Mouse (Mus musculus) lung, postnatal 4 days (tissue): Measurements from ENCODE around the gene Cdc25b.
A peak's percentile ranks its signal among the peaks of the same experiment; 100 is the strongest.

Source experiments
- DNase-seq, 2 experiments: peaks; one replicate each; pipeline ENCODE4 v3.0.0; 2021

Gene Cdc25b

GRCm38 (mm10) chr2:131160671-131161111 lies 26.1 kb upstream of the Cdc25b start:
- DNase-seq, result no peak

DNA sequence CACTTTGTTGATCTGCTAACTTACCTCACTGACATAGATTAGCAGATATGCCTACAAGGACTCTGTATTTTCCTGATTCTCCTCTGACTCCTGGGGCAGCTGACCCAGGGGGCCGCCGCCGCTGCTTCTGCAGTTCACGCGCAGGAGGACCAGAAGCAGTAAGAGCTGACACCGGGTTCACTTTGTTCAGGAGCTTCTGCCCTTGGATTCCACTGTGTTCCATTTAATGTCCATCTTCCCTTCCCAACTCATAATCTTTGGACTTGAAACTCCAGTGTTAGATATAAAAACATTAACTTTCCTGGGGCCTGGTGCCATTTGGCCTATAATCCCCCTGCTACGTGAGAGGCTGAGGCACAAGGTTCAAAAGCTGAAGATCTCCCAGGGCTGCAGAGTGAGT lies 22.8 kb upstream of the Cdc25b start:
- no peak for DNase-seq

DNA sequence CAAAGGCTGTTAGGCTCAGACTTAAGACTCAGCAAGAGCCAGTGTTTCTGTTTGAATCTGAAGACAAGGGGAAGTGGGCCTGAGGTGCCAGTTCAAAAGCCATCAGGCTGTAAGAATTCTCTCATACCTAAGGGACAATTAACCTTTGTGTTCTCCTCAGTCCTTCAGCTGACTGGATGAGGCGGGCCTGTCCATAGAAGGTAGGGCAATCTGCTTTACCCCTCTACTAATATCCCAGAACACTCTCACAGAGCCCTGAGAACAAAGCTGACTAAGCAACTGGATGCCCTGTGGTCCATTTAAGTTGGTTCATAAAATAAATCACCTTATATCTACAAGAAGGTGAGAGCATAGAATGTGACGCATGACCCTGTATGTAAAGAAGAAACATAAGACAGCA lies 20.6 kb upstream of the Cdc25b start:
- no peak for DNase-seq

GRCm38 (mm10) chr2:131167984-131168383 lies 18.8 kb upstream of the Cdc25b start:
- DNase-seq, result no peak

DNA sequence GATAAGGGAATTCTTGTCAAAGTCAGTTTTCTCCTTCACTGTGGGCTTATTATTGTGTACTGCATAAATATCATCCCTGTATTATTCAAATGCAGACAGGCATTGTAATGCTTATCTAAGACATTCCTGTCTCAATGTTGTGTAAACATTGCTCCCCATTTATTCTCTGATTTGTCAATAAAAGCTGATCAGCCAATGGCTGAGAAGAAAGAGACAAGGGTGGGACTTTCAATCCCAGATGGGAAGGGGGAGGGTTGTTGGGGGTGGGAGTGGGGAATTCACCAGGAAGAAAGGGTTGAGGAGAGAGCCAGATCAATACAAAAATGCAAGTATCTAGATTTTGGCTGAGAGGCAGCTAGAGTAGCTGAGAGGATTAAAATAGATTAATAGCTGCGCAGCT lies 17.8 kb upstream of the Cdc25b start:
- no peak for DNase-seq

DNA sequence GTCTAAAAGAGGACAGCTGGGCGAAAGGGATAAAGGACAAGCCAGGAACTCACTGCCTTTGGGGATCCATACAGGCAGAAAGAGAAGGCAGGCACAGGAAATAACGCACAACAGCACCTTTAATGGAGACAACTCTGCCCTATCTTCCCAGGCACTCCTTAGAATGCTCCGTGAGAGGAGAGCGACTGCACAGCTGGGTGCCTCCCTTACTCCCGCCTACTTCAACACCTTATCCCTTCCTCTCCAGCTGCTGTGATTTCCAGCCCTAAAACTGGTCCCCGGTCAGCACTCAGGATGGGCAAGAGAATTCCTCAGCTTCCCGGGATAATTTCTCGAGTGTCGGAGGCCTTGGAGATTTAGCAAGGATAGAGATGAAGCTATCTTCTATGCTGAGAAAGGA lies 15.8 kb upstream of the Cdc25b start:
- no peak for DNase-seq

- peak; percentile 80 to 83 for DNase-seq
Measured at GRCm38 (mm10) chr2:131171401-131172104, 15.2 kb upstream of the Cdc25b start.

GRCm38 (mm10) chr2:131172322-131172721 lies 14.4 kb upstream of the Cdc25b start:
- DNase-seq, result no peak

DNA sequence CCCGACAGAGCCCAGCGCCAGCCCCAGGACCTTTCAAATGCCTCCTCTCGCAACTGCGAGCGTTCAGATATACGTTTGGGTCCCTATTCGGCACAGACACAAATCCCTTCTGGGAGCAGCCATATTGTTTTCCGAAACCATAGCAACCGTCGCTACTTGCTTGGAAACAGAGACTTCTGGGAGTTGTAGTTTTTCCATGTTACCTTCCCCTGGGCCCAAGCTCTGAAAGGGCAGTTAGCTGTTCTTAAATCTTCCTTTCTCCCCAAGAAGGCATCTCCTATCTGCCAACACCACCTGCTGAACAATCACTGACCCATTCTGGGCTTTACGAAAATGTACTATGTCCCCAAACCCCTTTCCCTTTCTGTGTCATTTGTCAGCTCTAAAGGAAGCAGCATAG lies 12.0 kb upstream of the Cdc25b start:
- DNase-seq, result peak in 1 of 2 experiments; percentile 63

- no peak for DNase-seq
Measured at GRCm38 (mm10) chr2:131175286-131175944, 11.3 kb upstream of the Cdc25b start.

- no peak for DNase-seq
Measured at GRCm38 (mm10) chr2:131175945-131176309, 10.8 kb upstream of the Cdc25b start.

- DNase-seq, result peak; percentile 52 to 71
Measured at GRCm38 (mm10) chr2:131176491-131176890, 10.3 kb upstream of the Cdc25b start.

GRCm38 (mm10) chr2:131177932-131178331 lies 8.8 kb upstream of the Cdc25b start:
- no peak for DNase-seq

DNA sequence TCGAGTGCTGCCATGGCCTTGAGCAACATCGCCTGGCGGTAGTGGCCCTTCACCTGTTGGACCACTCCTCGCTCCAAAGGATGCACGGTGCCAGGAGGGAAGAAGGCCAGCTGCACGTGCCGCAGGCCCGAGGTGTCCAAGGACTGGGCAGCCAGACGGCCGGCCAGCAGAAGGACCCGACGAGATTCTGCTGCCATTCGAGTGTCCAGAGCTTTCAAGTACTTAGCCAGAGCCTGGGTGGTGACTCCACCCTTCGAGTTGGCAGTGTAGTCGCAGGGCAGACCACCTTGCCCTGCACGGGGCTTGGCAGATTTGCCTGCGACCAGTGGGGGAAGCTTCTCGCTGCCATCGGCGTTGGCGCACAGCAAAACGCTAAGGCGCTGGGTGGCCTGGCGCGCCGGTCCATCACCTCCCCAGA lies 7.9 kb upstream of the Cdc25b start:
- DNase-seq, result peak; percentile 28 to 53

GRCm38 (mm10) chr2:131179246-131179886 lies 7.4 kb upstream of the Cdc25b start:
- DNase-seq, result peak; percentile 73 to 81

DNA sequence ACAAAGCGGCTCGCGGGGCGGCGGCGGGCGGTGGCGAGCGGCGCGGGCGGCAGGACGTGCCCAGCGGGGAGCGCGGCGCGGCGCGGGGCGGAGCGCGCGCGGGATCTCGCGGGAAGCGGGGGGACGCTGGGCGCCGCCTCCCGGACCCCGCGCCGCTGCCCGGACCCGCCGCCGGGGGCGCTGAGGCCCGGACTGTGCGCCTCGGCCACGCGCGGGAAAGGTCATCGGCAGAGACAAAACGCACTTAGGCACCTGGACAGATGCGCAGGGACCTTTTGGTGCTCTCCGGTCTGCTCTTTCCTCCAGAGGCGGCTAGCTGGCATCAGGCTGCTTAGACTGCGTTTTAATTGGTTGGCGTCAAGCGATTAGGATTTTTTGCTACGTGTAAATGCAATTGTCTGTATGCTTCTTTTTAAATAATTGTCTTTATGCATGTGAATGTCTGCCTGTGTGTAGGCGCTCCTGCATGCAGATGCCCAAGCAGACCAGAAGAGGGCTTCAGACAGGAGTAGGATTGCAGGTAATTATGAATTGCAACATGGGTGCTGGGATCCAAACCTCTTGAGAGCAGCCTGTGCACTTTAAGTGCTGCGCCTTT lies 6.7 kb upstream of the Cdc25b start, which contains the start of gene Cenpb:
TSS of gene Cenpb (minus strand) at position 78 of the 598 bp plus-strand sequence.
- DNase-seq, result peak; percentile 89 to 93

DNA sequence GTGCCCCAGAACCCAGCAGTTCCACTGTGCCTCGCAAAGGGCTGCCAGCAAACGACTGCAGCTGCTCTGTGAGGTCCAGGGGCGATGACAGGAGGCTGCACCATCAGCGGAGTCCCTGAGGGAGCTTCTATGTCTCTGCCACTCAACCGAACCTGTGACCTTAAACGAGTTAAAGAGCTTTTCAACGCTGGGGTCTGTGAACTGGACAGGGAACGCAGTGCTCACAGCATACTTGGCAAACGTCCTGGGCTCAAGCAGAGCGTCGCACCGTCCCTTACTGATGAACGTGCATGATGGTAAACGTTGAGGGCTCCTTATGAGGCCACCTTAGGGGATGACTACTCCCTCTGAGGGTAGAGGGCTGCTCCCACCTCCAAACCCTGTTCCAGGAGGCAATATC lies 406 bp upstream of the Cdc25b start:
- DNase-seq, result no peak

DNA sequence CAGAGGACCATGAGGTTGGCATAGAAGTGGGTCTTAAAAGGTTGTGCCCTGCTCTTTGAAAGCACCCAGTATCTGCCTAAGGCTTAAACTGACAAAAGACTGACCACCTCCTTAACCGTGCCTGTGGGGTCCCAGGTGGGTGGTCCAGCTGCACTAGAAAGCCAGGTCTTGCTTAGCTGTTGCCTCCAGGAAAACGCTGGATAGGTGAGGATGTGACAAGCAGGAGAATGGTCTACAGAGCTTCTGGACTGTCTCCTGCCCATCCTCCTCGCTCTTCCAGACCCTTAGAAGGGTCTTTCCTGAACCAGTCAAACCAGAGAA lies 813 bp downstream of the Cdc25b start:
- DNase-seq, result no peak

DNA sequence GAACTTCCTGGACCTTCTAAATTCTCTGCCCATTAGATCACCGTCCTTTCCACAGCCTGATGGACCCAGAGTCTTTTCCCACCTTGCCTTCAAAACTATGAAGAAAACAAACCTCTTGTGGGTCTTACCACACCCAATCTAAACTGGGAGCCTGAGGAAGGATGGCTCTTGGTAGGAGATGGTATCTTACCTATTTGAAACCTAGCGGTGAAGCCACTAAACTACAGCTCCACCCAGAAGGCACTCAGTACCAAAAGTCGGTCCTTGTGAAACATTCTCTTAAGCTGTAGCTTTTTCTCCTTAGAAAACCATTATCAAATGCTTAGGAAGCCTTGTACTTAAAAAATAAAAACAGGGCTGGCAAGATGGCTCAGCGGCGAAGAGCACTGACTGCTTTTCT lies 1.6 kb downstream of the Cdc25b start:
- no peak for DNase-seq

- peak in 1 of 2 experiments; percentile 34 for DNase-seq
Measured at GRCm38 (mm10) chr2:131189521-131190309, 3.0 kb downstream of the Cdc25b start.

DNA sequence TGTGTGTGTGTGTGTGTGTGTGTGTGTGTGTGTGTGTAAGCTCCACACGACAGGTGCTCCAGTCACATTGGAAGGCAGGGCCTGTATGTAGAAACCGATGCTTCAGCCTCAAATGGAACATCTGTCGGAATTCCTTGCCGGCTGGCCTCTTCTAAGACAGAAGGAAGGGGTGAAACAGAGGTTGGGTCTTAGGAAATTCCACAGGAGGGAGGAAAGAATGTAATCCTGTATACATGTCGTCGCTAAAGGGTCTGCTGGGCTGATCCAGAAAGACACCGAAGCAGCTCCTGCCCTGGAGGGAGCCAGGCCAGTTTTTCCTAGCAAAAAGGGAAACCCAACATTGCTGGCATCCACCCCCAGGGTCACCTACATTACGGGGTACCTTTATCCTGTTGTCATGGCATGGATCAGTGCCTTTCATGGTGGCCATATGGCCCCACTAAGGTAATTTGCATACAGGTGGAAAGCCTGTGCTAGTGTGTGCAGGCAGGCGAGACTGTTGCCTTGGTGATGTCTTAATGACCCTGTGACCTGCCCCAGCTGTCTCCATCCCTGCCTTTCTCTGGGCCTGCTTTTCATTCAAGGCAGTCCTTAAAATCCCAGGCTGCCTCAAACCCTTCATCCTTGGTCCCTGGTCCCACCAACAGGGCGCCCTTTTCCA lies 3.7 kb downstream of the Cdc25b start:
- DNase-seq, result no peak

DNA sequence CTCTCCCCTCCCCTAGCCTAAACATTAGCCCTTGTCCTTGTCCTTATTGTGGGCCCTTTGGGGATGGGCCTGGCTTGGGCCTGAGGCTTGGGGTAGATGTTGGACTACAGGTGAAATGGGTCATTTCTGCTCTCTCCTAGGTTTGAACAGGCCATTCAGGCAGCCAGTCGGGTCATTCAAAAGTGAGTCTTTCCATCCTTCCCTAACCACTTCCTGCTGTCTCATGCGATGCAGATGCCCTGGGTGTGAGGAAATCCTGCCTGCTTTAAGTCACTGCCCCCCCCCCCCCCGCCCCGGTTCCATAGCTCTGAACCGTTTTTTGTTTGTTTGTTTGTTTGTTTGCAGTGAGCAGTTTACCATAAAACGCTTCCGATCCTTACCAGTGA lies 4.2 kb downstream of the Cdc25b start:
- no peak for DNase-seq
